Mouse (Mus musculus) neural tube, embryonic 10.5 days (tissue): Measurements from ENCODE around the gene Elk4.
A peak's percentile ranks its signal among the peaks of the same experiment; 100 is the strongest.

ENCODE experiments used
- DNase-seq: peaks from one replicate; pipeline ENCODE4 v3.0.0-alpha.2; 2017; ENCODE audit warnings: low spot score; ENCODE audit errors: extremely low spot score

Gene Elk4

GRCm38 (mm10) chr1:132014800-132015199, 7.4 kb downstream of the Elk4 start:
- no peak for DNase-seq

GRCm38 (mm10) chr1:132016691-132017090, 9.3 kb downstream of the Elk4 start:
- DNase-seq: no peak

GRCm38 (mm10) chr1:132019876-132020275, 12.5 kb downstream of the Elk4 start:
- DNase-seq: no peak

GRCm38 (mm10) chr1:132022107-132022506, 14.7 kb downstream of the Elk4 start:
- DNase-seq: no peak

GRCm38 (mm10) chr1:132026925-132027646, 19.7 kb downstream of the Elk4 start:
- no peak for DNase-seq

GRCm38 (mm10) chr1:132027978-132028377, 20.6 kb downstream of the Elk4 start:
- DNase-seq: no peak

GRCm38 (mm10) chr1:132028413-132028812, 21.0 kb downstream of the Elk4 start:
- DNase-seq: no peak

- DNase-seq: no peak
Measured at GRCm38 (mm10) chr1:132030574-132030973, 23.2 kb downstream of the Elk4 start.

- DNase-seq: no peak
Measured at GRCm38 (mm10) chr1:132032172-132032571, 24.8 kb downstream of the Elk4 start.

GRCm38 (mm10) chr1:132037746-132038145, 30.3 kb downstream of the Elk4 start:
- no peak for DNase-seq

- DNase-seq: no peak
Measured at GRCm38 (mm10) chr1:132038753-132039152, 31.3 kb downstream of the Elk4 start.

GRCm38 (mm10) chr1:132040201-132040621, 32.8 kb downstream of the Elk4 start:
- DNase-seq: no peak

GRCm38 (mm10) chr1:132043759-132044158, 36.4 kb downstream of the Elk4 start:
- no peak for DNase-seq

- peak; percentile 63 for DNase-seq
Measured at GRCm38 (mm10) chr1:132046143-132046735, 38.8 kb downstream of the Elk4 start.

- no peak for DNase-seq
Measured at GRCm38 (mm10) chr1:132051746-132052145, 44.3 kb downstream of the Elk4 start.

GRCm38 (mm10) chr1:132054387-132054786, 47.0 kb downstream of the Elk4 start:
- no peak for DNase-seq

- DNase-seq: no peak
Measured at GRCm38 (mm10) chr1:132055054-132055664, 47.8 kb downstream of the Elk4 start.

- no peak for DNase-seq
Measured at GRCm38 (mm10) chr1:132058558-132058957, 51.2 kb downstream of the Elk4 start.

GRCm38 (mm10) chr1:132060036-132060769, 52.8 kb downstream of the Elk4 start:
- DNase-seq: no peak

GRCm38 (mm10) chr1:132061750-132062541, 54.5 kb downstream of the Elk4 start:
- no peak for DNase-seq

GRCm38 (mm10) chr1:132063096-132063495, 55.7 kb downstream of the Elk4 start:
- no peak for DNase-seq
